Mouse (Mus musculus): ENCODE measurements at regions not wholly inside any gene's neighbourhood (a gene's known extent, or its start where the extent isn't known, plus 50 kb on each side); places are given as distances from the start of the nearest gene placed in this dataset.

GRCm38 (mm10) chr19:56039091-56040004 is 247.6 kb upstream of the Habp2 start:
- Histone ChIP-seq H3K27ac (ENCODE audit: low read depth) (no peak overlapping the region), H3K36me3 (ENCODE audit: insufficient read depth) (no peaks in the 10 kb centered on the region), H3K9ac (no peak overlapping the region), H3K4me3 (ENCODE audit: low read depth, low read length) (no peak overlapping the region), H3K27me3 (ENCODE audit: insufficient read depth, low read length) (no peaks in the 10 kb centered on the region), H3K4me1 (ENCODE audit: insufficient read depth) (no peaks in the 10 kb centered on the region), H3K9me3 (ENCODE audit: low read depth, low read length) (no peaks in the 10 kb centered on the region), H3K4me2 (no peak overlapping the region)
- ATAC-seq (ENCODE audit: insufficient read depth) (no peak), DNase-seq (no peak)
- 70% methylated on average over 17 of the region's 17 CpGs for WGBS
- no peak for TF ChIP-seq CTCF (IDR thresholded peaks at IDR 0.05; ENCODE audit: low read depth)

- H3K36me3 ChIP-seq (ENCODE audit: insufficient read depth), result no peaks in the 10 kb centered on the region
- no peaks in the 10 kb centered on the region for H3K9me3 ChIP-seq (ENCODE audit: low read depth, low read length)
- H3K27me3 ChIP-seq (ENCODE audit: insufficient read depth, low read length), result no peaks in the 10 kb centered on the region
- no peak overlapping the region for H3K4me3 ChIP-seq (ENCODE audit: low read depth, low read length)
- no peak for TF ChIP-seq CTCF (IDR thresholded peaks at IDR 0.05; ENCODE audit: low read depth)
- no peak for DNase-seq
- no peak overlapping the region for H3K27ac ChIP-seq (ENCODE audit: low read depth)
- no peak overlapping the region for H3K9ac ChIP-seq
- no peak overlapping the region for H3K4me2 ChIP-seq
- H3K4me1 ChIP-seq (ENCODE audit: insufficient read depth), result no peaks in the 10 kb centered on the region
- WGBS, result 89% methylated on average over 3 of the region's 3 CpGs
- ATAC-seq (ENCODE audit: insufficient read depth), result no peak
Observed at GRCm38 (mm10) chr19:56041930-56042329, 245.0 kb upstream of the Habp2 start.

- H3K4me3 ChIP-seq (ENCODE audit: low read depth, low read length), result no peak overlapping the region
- H3K27me3 ChIP-seq (ENCODE audit: insufficient read depth, low read length), result no peaks in the 10 kb centered on the region
- H3K4me1 ChIP-seq (ENCODE audit: insufficient read depth), result no peaks in the 10 kb centered on the region
- H3K9ac ChIP-seq, result no peak overlapping the region
- TF ChIP-seq CTCF (IDR thresholded peaks at IDR 0.05; ENCODE audit: low read depth), result no peak
- no peak overlapping the region for H3K27ac ChIP-seq (ENCODE audit: low read depth)
- H3K9me3 ChIP-seq (ENCODE audit: low read depth, low read length), result no peaks in the 10 kb centered on the region
- no peaks in the 10 kb centered on the region for H3K36me3 ChIP-seq (ENCODE audit: insufficient read depth)
- H3K4me2 ChIP-seq, result no peak overlapping the region
- ATAC-seq (ENCODE audit: insufficient read depth) (no peak), DNase-seq (no peak)
- 73% methylated on average over 16 of the region's 16 CpGs for WGBS
Observed at GRCm38 (mm10) chr19:56046784-56047390, 240.1 kb upstream of the Habp2 start.

GRCm38 (mm10) chr19:56054186-56054585 is 232.8 kb upstream of the Habp2 start:
- no peak for DNase-seq
- H3K9me3 ChIP-seq (ENCODE audit: low read depth, low read length), result no peaks in the 10 kb centered on the region
- H3K4me1 ChIP-seq (ENCODE audit: insufficient read depth), result no peaks in the 10 kb centered on the region
- WGBS, result 85% methylated on average over 8 of the region's 8 CpGs
- no peak overlapping the region for H3K4me2 ChIP-seq
- no peak overlapping the region for H3K9ac ChIP-seq
- ATAC-seq (ENCODE audit: insufficient read depth), result no peak
- no peaks in the 10 kb centered on the region for H3K27me3 ChIP-seq (ENCODE audit: insufficient read depth, low read length)
- H3K4me3 ChIP-seq (ENCODE audit: low read depth, low read length), result no peak overlapping the region
- TF ChIP-seq CTCF (IDR thresholded peaks at IDR 0.05; ENCODE audit: low read depth), result no peak
- no peak overlapping the region for H3K27ac ChIP-seq (ENCODE audit: low read depth)
- H3K36me3 ChIP-seq (ENCODE audit: insufficient read depth), result no peaks in the 10 kb centered on the region

- Histone ChIP-seq H3K4me3 (ENCODE audit: low read depth, low read length) (no peak overlapping the region), H3K4me1 (ENCODE audit: insufficient read depth) (no peaks in the 10 kb centered on the region), H3K9me3 (ENCODE audit: low read depth, low read length) (no peaks in the 10 kb centered on the region), H3K27me3 (ENCODE audit: insufficient read depth, low read length) (no peaks in the 10 kb centered on the region), H3K9ac (no peak overlapping the region), H3K36me3 (ENCODE audit: insufficient read depth) (no peaks in the 10 kb centered on the region), H3K27ac (ENCODE audit: low read depth) (no peak overlapping the region), H3K4me2 (no peak overlapping the region)
- WGBS, result 77% methylated on average over 6 of the region's 6 CpGs
- no peak for TF ChIP-seq CTCF (IDR thresholded peaks at IDR 0.05; ENCODE audit: low read depth)
- DNase-seq (no peak), ATAC-seq (ENCODE audit: insufficient read depth) (no peak)
Observed at GRCm38 (mm10) chr19:56056397-56056796, 230.5 kb upstream of the Habp2 start.

- Histone ChIP-seq H3K4me1 (ENCODE audit: insufficient read depth) (no peaks in the 10 kb centered on the region), H3K4me2 (no peak overlapping the region), H3K9ac (no peak overlapping the region), H3K9me3 (ENCODE audit: low read depth, low read length) (no peaks in the 10 kb centered on the region), H3K27me3 (ENCODE audit: insufficient read depth, low read length) (no peaks in the 10 kb centered on the region), H3K27ac (ENCODE audit: low read depth) (no peak overlapping the region), H3K4me3 (ENCODE audit: low read depth, low read length) (no peak overlapping the region), H3K36me3 (ENCODE audit: insufficient read depth) (no peaks in the 10 kb centered on the region)
- no peak for ATAC-seq (ENCODE audit: insufficient read depth)
- 69% methylated on average over 10 of the region's 10 CpGs for WGBS
- no peak for TF ChIP-seq CTCF (IDR thresholded peaks at IDR 0.05; ENCODE audit: low read depth)
- no peak for DNase-seq
Observed at GRCm38 (mm10) chr19:56061882-56062540, 224.9 kb upstream of the Habp2 start.

GRCm38 (mm10) chr19:56063099-56063498 is 223.8 kb upstream of the Habp2 start:
- no peak for TF ChIP-seq CTCF (IDR thresholded peaks at IDR 0.05; ENCODE audit: low read depth)
- 74% methylated on average over 5 of the region's 5 CpGs for WGBS
- no peaks in the 10 kb centered on the region for H3K4me1 ChIP-seq (ENCODE audit: insufficient read depth)
- no peaks in the 10 kb centered on the region for H3K9me3 ChIP-seq (ENCODE audit: low read depth, low read length)
- no peaks in the 10 kb centered on the region for H3K27me3 ChIP-seq (ENCODE audit: insufficient read depth, low read length)
- no peak overlapping the region for H3K9ac ChIP-seq
- H3K27ac ChIP-seq (ENCODE audit: low read depth), result no peak overlapping the region
- DNase-seq, result no peak
- no peak overlapping the region for H3K4me2 ChIP-seq
- no peaks in the 10 kb centered on the region for H3K36me3 ChIP-seq (ENCODE audit: insufficient read depth)
- H3K4me3 ChIP-seq (ENCODE audit: low read depth, low read length), result no peak overlapping the region
- no peak for ATAC-seq (ENCODE audit: insufficient read depth)

All from lung, embryonic 14.5 days (tissue).